Mouse (Mus musculus): ENCODE results near the gene Ipo7.
A peak's percentile ranks its signal among the peaks of the same experiment; 100 is the strongest.
"Not testable (repeated sequence)": the region's sequence is repeated elsewhere in the genome, so short reads cannot be mapped to it uniquely, and the experiment has no call there.

The Ipo7 gene

DNA sequence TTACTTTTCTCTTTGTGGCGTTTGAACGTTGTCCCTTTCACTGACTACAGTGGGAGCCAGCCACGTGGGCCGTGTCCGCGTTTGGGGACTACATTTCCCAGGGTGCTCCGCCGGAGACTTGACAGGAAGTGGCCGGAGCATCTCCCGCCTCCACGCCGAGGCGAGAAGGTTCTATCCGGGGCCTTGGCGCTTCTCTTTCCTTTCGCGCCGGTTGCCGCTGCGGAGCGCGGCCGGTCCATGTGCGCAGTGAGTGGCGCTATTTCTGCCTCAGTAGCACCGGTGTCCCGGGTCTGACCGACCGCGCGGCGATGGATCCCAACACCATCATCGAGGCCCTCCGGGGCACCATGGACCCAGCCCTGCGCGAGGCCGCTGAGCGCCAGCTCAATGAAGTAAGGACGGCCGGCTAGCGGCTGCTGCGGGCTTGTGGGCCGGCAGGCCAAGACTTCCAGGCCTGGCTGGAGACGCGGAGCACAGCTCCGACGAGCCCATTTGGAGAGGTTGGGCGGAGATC, at the start of gene Ipo7:
Ipo7 (plus strand) TSS at position 158 of the 514 bp plus-strand sequence.
- DNase-seq (ENCODE audit: low read depth, low spot score), result peak; percentile 97

DNA sequence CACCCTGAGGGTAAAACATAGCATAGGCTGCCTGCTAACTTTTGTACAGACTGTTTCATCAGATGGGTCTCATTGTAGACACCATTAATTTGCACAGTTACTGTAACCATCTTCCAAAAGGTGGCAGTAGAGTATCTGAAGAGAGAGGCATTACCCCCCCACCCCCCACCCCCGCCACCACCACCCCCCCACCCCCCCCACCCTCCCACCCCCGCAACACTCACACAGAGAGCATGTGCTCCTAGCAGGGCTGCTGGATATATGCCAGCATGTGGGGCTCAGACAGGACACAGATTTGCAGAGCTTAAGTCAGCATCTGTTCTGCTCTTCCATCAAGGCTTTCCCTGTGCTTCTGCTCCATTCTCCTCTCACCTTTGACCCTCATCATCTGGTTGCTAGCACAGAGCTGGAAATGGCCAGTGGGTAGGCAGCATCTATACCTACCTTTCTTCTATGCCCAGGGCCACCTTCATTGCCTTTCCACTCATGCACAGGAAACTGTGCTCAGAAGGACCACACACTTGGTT, 49.1 kb upstream of the Ipo7 start:
- peak; percentile 96 for DNase-seq (ENCODE audit: low read depth, low spot score)

DNA sequence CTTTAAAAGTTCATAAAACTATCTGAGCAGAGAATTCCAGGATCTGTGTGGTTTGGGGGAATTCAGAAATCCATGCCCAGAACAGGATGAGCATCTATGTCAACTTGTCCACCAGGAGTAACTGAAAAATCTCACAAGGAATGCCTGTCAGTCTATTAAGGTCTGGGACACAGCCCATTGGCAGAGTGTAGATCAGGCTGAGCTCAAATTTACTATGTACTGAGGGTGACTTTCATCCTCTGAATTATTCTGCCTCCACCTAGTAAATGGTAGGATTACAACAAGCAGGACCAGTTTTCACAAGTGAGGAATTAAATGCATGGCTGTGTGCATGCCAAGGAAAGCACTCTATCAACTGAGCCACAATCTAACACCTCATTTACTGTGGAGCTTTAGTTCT, 48.5 kb upstream of the Ipo7 start:
- no peak for DNase-seq (ENCODE audit: low read depth, low spot score)

DNA sequence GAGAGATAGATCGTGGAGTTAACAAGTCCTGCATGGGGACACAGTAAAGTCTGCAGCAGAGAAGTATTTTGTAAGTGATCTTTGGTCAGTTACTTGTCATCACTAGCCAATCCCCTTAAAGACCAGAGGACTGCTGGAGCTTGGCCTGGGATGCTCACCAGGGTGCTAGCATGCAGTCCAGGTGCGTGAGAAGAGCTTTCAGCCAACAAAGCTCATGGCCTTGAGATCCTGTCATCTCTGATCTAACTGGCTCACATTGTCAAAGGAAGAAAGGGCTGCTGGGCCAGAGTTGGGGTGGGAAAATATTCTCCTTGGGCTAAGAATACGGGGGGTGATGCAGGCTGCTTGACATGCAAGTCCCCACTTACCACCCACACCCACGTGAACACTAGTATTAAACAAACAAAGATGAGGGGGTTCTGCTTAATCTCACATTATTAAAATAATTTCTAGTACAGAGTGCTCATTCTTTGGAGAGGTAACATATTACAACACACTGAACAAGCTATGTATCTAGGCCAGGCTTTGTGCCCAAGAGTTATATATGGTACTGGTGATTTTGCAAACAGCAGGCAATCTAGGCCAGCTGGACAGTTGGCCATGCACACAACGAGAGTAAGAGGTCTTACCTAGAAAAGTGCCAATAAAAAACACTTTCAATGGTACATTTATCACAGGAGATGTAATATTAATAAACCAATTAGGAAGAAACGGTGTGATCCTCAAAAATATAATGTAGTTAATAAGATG, 41.9 kb upstream of the Ipo7 start:
- DNase-seq (ENCODE audit: low read depth, low spot score), result peak; percentile 95

DNA sequence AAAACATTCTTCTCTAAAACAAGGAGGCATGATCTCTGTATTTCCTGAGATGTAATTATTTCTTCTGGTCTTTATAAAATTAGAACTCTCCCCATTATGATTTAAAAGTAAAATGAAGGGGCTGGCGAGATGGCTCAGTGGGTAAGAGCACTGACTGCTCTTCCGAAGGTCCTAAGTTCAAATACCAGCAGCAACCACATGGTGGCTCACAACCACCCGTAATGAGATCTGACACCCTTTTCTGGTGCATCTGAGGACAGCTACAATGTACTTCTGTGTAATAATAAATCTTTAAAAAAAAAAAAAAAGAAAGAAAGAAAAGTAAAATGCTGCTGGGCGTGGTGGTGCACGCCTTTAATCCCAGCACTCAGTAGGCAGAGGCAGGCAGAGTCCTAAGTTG, 40.9 kb upstream of the Ipo7 start:
- peak; percentile 62 for DNase-seq (ENCODE audit: low read depth, low spot score)

DNA sequence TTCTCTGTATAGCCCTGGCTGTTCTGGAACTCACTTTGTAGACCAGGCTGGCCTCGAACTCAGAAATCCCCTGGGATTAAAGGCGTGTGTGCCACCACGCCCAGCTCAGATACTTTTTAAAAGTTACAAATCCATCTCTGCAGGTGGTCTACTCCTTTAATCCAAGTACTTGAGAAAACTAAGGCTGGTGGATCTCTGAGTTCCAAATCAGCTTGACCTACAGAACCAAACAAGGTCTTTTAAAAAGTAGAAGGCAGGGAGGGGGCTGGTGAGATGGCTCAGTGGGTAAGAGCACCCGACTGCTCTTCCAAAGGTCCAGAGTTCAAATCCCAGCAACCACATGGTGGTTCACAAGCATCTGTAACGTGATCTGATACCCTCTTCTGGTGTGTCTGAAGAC, 33.5 kb upstream of the Ipo7 start:
- DNase-seq (ENCODE audit: low read depth, low spot score), result not testable (repeated sequence)

DNA sequence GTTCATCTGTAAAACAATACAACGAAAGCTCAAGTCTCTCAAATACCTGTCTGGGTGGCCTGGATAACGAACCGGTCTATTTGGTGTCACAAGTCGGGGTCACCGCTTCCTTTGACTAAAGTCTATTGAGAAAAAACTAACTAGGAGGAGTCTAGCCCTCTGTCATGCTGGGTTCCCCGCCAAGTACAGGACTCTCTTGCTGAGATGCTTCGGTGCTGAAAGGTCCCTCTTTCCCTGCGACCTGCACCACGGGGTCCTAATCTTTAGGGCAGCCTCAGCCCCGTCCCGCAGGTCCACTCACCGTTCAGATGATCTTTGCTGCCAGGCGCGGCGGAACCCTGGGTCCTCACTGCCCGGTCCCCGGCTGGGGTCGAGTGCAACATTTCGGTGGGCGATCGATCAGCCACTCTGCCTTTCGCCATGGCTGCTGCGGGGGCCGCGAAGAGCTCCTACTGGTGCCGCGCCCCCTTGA, 32.4 kb upstream of the Ipo7 start:
- DNase-seq (ENCODE audit: low read depth, low spot score), result no peak

DNA sequence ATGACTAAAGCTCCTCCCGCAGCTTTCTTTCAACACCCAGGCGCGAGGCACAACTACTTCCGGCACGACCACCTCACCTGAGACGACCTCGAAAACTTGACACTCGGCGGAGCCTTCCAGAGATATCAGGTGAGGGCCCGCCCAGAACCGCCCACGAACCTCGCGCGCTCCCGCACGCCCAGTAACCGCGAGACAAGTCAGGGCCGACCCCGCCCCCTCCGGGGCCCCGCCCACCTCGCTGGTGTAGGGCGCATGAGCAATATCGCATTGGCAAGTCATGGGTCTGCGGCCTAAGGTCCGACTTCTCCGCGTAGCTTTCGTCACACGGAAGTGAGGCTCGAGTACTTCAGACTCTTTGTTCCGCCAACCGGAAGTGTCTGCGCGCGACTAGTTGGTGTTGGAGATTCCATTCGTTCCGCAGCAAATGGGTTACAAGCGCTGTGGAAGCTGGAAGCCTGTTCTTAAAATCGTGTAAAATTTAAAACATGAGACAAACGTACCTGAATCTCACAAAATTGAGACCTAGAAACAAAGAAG, 31.9 kb upstream of the Ipo7 start:
- DNase-seq (ENCODE audit: low read depth, low spot score), result peak; percentile 100

DNA sequence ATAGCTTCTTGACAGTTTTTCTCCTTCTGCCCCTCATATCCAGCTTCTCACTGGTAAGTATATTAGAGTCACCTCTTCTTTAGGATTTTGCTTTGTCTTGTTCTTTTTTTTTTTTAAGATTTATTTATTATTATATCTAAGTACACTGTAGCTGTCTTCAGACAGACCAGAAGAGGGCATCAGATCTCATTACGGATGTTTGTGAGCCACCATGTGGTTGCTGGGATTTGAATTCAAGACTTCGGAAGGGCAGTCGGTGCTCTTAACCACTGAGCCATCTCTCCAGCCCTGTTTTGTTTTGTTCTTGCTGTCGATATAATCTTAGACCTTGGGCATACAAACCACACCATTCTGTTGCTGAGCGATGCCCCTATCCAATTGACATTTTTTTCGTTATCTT, 31.3 kb upstream of the Ipo7 start, which contains the start of gene Tmem41b:
Tmem41b (minus strand) TSS at position 155 of the 400 bp plus-strand sequence.
- peak; percentile 21 for DNase-seq (ENCODE audit: low read depth, low spot score)

DNA sequence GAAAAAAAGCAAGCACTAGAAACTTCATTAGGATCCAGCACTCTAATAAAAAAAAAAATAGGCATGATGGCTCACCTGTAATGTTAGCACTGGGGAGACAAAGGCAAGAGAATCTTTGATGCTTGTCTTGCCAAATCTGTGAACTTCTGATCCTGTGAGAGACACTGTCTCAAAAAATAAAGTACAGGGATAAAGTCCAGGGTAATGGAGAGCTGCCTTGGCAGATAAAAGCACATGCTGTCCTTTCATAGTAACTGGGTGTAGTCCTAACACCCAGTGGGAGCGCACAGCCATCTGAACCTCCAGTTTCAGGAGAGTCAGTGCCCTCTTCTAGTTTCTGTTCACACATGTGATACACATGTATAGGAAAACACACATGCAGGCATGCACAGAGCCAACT, 26.8 kb upstream of the Ipo7 start:
- DNase-seq (ENCODE audit: low read depth, low spot score), result no peak

DNA sequence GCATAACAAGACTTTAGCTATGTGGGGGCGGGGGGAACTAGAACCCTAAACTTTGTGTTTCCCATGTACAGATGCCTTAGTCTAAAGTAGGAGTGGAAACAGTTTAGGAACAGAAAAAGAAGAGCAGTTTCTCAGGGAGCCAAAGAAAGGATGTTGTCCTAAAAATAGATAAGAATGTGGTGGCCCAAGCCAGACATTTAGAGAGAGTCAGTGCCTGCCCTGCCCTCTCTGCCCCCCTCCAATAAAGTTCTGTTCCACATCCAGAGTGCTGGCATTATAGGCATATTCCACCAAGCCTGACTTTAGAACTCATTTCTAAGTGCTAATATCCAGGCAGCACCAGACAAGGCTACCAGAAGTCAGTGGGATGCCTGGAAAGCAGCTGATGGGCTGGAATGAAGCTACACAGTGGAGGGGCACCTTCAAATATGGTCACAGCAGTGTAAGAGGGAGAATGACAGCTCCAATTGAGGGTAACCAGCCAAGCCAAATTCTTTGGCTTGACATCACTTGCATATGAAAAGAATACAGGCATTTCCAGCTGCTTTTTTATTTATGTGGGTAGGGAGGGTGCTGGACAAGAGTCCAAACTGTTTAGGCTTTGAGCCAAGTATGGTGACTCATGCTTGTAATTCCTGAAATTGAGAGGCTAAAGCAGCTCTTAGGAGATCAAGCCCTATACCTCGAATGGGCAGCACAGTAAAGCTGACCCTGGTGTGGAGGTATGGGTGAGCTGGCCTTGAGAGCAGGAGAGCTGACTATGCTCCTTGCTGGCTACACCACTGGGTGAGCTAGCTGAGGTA, 24.7 kb upstream of the Ipo7 start:
- DNase-seq (ENCODE audit: low read depth, low spot score), result peak; percentile 78

DNA sequence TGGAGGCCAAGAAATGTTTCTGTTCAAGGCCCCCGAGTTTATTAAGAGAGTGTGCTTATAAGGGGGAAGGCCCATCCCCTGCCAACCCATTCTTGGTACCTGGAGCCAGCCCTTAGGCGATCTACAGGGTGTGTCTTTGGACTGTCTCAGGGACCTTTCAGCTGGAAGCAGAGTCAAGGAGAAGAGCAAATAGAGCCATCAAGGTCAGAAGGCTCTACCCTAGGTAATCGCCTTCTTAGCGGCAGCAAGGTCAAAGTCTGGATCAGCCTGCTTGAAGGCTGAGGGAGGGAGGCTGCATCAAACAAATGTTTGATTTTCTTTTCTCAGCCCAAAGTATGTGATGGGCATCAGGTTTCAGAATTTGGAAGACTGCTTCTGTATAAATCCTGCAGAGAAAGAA, 19.7 kb upstream of the Ipo7 start:
- no peak for DNase-seq (ENCODE audit: low read depth, low spot score)

DNA sequence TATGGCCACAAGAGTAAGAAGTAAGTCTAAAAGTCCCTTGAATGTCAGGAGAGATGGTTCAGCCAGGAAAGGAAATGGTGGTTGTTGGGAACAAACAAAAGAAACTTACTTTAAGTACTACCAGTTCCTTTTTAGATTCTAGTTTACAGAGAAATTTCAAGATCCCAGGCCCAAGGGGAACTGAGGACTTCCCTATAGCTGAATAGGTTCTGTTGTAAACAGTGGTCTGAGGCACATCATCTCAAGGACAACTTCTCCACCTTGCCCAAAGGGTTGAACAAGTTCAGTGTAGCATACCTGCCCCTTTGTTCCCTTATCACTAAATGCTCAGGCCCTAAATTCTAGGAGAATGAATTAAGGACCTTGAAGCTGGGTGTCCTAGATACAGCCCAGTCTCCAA, 16.0 kb upstream of the Ipo7 start:
- DNase-seq (ENCODE audit: low read depth, low spot score), result peak; percentile 10

DNA sequence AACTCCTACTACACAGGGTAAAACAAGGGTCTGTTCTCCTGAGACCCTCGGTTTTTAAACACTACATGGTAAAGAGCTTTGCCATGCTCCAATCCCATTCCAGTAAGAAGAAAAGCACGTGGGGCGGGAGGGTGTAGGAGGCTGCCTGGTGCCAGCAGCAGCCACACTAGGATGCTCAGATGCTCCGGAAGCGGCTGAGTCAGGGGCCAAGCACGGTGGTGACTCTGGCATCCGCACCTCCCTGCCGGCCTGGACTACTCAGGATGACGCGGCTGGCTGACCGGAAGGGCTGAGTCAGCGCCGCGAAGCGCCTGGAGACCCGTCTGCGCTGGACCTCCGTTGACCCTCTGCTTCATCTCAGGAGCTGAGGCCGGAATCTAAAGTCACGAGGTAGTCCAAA, 15.1 kb upstream of the Ipo7 start:
- peak; percentile 82 for DNase-seq (ENCODE audit: low read depth, low spot score)

DNA sequence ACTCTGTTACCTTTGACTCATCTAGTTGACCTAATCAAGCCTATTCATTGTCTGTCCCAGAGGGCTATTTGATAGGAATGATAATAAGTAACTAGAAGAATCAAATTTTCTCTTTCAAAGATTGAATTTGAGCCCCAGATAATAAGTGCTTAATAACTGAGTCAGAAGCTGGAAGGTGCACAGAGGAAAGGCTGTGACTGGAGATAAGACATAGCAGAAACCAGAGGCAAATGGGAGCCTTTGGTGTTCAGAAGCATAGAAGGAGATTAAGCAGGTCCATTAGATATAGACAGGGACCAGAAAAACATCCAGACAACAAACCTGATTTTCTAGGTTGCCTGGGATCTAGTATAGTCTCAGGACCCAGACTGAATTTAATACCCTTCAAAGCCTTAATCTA, 12.1 kb upstream of the Ipo7 start:
- DNase-seq (ENCODE audit: low read depth, low spot score), result no peak

DNA sequence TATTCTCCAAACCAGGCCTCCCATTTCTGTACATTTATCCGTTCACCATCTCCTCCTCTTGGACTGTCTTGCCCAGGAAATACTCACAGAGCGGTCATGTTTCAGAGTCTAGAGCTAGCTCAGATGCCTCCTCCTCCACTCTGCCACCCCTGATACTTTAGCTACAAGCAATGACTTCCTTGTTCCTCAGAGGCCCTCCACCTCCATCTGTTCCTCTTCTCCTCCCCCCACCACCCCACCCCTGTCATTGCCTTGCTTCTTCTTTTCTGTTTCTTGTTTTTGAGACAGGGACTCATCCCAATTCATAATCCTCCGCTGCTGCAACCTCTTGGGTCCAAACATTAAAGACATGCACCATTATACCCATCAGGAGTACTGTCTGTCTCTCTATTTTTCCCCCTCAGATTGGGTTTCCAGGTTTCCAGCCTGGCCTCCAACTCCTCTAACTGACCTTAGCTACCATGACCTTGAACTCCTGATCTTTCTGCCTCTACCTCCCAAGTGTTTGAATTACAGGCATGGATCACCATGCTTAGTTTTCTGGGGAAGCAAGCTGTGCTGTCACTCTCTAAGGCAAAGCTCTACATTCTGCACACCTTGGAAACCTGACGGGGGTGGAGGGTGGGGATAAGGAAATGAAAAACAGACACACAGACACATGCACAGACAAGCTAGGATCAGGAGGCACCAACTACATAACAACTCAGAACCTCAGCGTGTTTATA, 11.4 kb upstream of the Ipo7 start:
- DNase-seq (ENCODE audit: low read depth, low spot score), result no peak

DNA sequence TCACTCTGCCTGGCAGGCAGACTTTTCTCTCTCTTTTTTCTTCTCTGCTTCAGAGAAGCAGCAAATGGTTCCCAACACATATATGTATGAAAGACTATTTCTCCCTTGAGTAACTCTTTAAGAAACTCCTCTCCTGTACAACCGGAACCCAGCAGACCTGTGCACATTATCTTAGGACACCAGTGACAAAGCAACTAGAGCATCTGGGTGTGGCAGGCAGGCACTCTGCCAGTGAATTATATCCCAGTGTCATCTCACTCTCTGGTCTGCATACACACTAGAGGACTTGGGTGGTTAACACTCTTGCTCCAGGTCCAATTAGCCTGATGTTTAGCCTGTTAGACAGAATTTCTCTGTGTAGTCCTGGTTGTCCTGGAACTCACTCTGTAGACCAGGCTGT, 9.6 kb upstream of the Ipo7 start:
- no peak for DNase-seq (ENCODE audit: low read depth, low spot score)

DNA sequence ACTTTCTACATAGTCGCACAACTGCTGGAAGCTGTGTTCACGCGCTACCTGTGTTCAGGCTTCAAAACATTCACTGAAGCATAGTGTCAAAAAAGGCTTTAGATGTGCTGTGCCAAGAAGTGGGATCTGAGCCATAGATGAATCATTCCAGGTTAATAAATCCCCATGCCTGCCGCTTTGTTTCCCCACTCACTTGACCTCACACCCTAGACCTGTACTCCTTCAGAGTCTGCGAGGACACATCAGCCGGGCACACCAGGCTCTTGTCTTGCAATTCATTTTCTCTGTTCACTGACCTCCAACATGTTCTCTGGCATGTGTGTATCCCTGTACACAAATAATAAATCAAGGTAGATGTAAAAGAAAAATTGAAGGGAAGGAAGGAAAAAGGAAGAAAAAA, 9.0 kb upstream of the Ipo7 start:
- no peak for DNase-seq (ENCODE audit: low read depth, low spot score)

DNA sequence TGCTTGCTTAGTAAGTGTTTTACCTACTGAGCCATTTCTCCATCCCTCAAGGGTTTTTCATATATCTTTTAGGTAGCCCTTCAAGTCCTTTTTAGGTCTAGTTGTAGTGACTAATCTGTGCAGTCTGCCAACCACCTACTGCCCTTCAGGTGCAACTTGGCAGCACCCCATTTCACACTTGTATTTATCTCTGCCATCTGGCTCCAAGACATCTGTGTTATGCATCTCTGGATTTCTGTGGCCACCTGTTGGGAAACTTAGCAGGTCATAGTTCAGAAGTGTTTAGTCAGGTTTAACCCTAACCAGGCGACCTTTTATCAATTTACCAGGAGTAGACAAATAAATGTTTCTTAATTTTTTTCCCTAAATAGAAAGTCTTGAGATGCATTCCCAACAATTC, 6.7 kb upstream of the Ipo7 start:
- no peak for DNase-seq (ENCODE audit: low read depth, low spot score)

DNA sequence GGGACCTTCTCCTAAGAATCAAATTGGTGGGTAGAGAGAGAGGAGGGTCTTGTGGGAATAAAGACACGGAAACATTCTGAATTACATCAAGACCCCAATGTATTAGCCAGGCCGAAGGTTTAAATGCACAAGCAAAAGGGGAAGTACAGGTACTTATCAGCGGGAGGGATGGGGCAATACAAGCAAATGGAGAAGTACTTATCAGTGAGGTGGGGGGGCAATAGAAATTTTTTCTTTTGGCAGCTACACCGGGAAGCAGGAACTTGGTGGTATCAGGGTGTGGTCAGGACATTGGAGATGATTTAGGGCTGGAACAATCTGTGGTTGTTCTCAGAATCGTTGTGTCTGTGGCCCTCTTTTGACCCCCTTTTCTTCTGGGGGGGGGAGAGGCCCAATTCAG, 3.8 kb upstream of the Ipo7 start:
- DNase-seq (ENCODE audit: low read depth, low spot score), result no peak
